Mouse (Mus musculus) olfactory bulb, adult 2 months (tissue): ENCODE data around the gene Sf3b5.

ENCODE experiments used
- CTCF ChIP-seq: fragments of 200-500 bp; IDR thresholded peaks from 2 replicates; pipeline ENCODE4 v1.5.1; 2012; ENCODE audit warnings: low read depth, mild to moderate bottlenecking, low read length, moderate library complexity; ENCODE audit not compliant: insufficient read depth
- POLR2A ChIP-seq: fragments of 200-500 bp; IDR thresholded peaks from 2 replicates; pipeline ENCODE4 v1.6.1; 2012; ENCODE audit warnings: mild to moderate bottlenecking, low read depth, low read length, moderate library complexity; ENCODE audit not compliant: insufficient read depth

GRCm38 (mm10) chr10:12991953-12992352, 13.2 kb upstream of the Sf3b5 start:
- TF ChIP-seq CTCF (no peak), POLR2A (no peak)
